Mouse (Mus musculus): Measurements from ENCODE around the gene Dock7.

Dock7 gene

GRCm38 (mm10) chr4:98917724-98918123 is 203.0 kb downstream of the Dock7 start:
- no peak for DNase-seq (ENCODE audit: low spot score in 2 of 2)

GRCm38 (mm10) chr4:98910246-98910645 is 210.5 kb downstream of the Dock7 start:
- no peak for DNase-seq (ENCODE audit: low spot score in 2 of 2)

GRCm38 (mm10) chr4:98887148-98887547 is 233.6 kb downstream of the Dock7 start:
- DNase-seq (ENCODE audit: low spot score in 2 of 2), result peak in 1 of 2 experiments; percentile 53
